In genomic region chr16:4133754-4134153, GRCm38 (mm10) we compare ENCODE assay signal across 25 mouse cellular contexts. TPM values are rescaled to one million over a fixed set of nuclear protein-coding genes. Genes with fewer than 3 reads are reported as not detected.
DNase-seq lines count a peak whose midpoint lies in the region; ATAC-seq lines count a peak whose summit lies in the region.
"Had no signal": no experiment of that assay in that cellular context is flagged by ENCODE, and none has a peak within 500 bp of the region (broad histone marks: within the 10 kb centered on the region; RNA-seq: fewer than 3 reads in every experiment).

No protein-coding gene starts in this region.

- H3K4me1 ChIP-seq in liver, embryonic 12.5 days = peaks cover 8% of the 10 kb centered on the region
- H3K4me1 ChIP-seq in hindbrain, embryonic 13.5 days (replicated peaks) = no peaks in the 10 kb centered on the region
- H3K4me1 ChIP-seq: embryonic facial prominence, embryonic 10.5 days; embryonic facial prominence, embryonic 13.5 days; forebrain, embryonic 12.5 days; forebrain, embryonic 15.5 days; heart, embryonic 10.5 days; hindbrain, embryonic 12.5 days had no signal

- no peak overlapping the region for H3K9ac ChIP-seq in liver, embryonic 12.5 days
- no peak overlapping the region for H3K9ac ChIP-seq in hindbrain, embryonic 13.5 days
- H3K9ac ChIP-seq: embryonic facial prominence, embryonic 13.5 days; forebrain, embryonic 12.5 days; forebrain, embryonic 15.5 days; hindbrain, embryonic 12.5 days had no signal

- no peaks in the 10 kb centered on the region for H3K27me3 ChIP-seq in liver, embryonic 12.5 days (replicated peaks)
- no peaks in the 10 kb centered on the region for H3K27me3 ChIP-seq in hindbrain, embryonic 13.5 days
- H3K27me3 ChIP-seq: embryonic facial prominence, embryonic 13.5 days; forebrain, embryonic 12.5 days; forebrain, embryonic 15.5 days; hindbrain, embryonic 12.5 days; Patski had no signal

- peaks cover 41% of the 10 kb centered on the region for H3K36me3 ChIP-seq in liver, embryonic 12.5 days
- H3K36me3 ChIP-seq in hindbrain, embryonic 13.5 days = peaks cover 25% of the 10 kb centered on the region

- no peak overlapping the region for H3K27ac ChIP-seq in liver, embryonic 12.5 days
- no peak overlapping the region for H3K27ac ChIP-seq in hindbrain, embryonic 13.5 days
- H3K27ac ChIP-seq: embryonic facial prominence, embryonic 10.5 days; embryonic facial prominence, embryonic 13.5 days; forebrain, embryonic 12.5 days; forebrain, embryonic 15.5 days; heart, adult 2 months; heart, embryonic 10.5 days; hindbrain, embryonic 12.5 days had no signal

- no peak overlapping the region for H3K4me2 ChIP-seq in liver, embryonic 12.5 days
- H3K4me2 ChIP-seq in hindbrain, embryonic 13.5 days = no peak overlapping the region
- H3K4me2 ChIP-seq: embryonic facial prominence, embryonic 13.5 days; forebrain, embryonic 12.5 days; forebrain, embryonic 15.5 days; hindbrain, embryonic 12.5 days had no signal

- H3K4me3 ChIP-seq in liver, embryonic 12.5 days = no peak overlapping the region
- no peak overlapping the region for H3K4me3 ChIP-seq in hindbrain, embryonic 13.5 days
- H3K4me3 ChIP-seq: embryonic facial prominence, embryonic 10.5 days; embryonic facial prominence, embryonic 13.5 days; erythroblast, embryonic 14.5 days; forebrain, embryonic 12.5 days; forebrain, embryonic 15.5 days; heart, adult 2 months; heart, embryonic 10.5 days; hindbrain, embryonic 12.5 days had no signal

- ATAC-seq in liver, embryonic 12.5 days = peak; percentile 47; the same call in 1 of the 2 replicates
- ATAC-seq in megakaryocyte progenitor cell, adult 5-6 weeks (replicated peaks; ENCODE audit: poor library complexity) = peak; percentile 55
- no peak for ATAC-seq in hindbrain, embryonic 13.5 days (ENCODE audit: low FRiP score)
- ATAC-seq: CD4-positive, CD25-positive, alpha-beta regulatory T cell, adult 4 months; forebrain, embryonic 15.5 days; hindbrain, embryonic 16.5 days; Patski had no signal

- H3K9me3 ChIP-seq in liver, embryonic 12.5 days (replicated peaks) = no peaks in the 10 kb centered on the region
- H3K9me3 ChIP-seq in hindbrain, embryonic 13.5 days = no peaks in the 10 kb centered on the region
- H3K9me3 ChIP-seq: embryonic facial prominence, embryonic 10.5 days; embryonic facial prominence, embryonic 13.5 days; forebrain, embryonic 12.5 days; forebrain, embryonic 15.5 days; heart, embryonic 10.5 days; hindbrain, embryonic 12.5 days had no signal

- intact Hi-C loops in left cerebral cortex, postnatal 36 days (cut with DNase I) = no loop called here

- DNase-seq in liver = no peak
- peak; percentile 15 for DNase-seq in c-Kit-positive CD71-positive TER-119-negative erythroid progenitor cells, embryonic 14.5 days (ENCODE audit: low read depth)
- no peak for DNase-seq in left cerebral cortex, postnatal 36 days (ENCODE audit: low spot score in 2 of 2)
- DNase-seq: adrenal gland, postnatal 10 days; adrenal gland, postnatal 36 days; cerebellum, adult 11 months; cerebellum, adult 2 months; cerebellum, adult 9-11 months; cerebellum, postnatal 25 days; embryo, embryonic 11 days; gastrocnemius, postnatal 25 days; heart, adult 2 months had no signal

- WGBS in liver, embryonic 12.5 days (ENCODE audit: insufficient replicate concordance) = 21% methylated on average over 1 of the region's 1 CpGs
- 100% methylated on average over 1 of the region's 1 CpGs for WGBS in hindbrain, embryonic 13.5 days

RNA-seq across cellular contexts. Expression of gene Trap1, which starts 56.1 kb away (rescaled TPM):
- 99.4 and 104 TPM in 2 replicates for polyA plus RNA-seq in liver, embryonic 12.5 days (2016; fragmentation: Nextera tagmentation; extraction: Ambion mirVana)
- total RNA-seq in megakaryocyte progenitor cell, adult 5-6 weeks (2015) = 89.6 and 94.3 TPM in 2 replicates
- 167 and 179 TPM in 2 replicates for total RNA-seq in megakaryocyte progenitor cell, adult 5-6 weeks (2017)
- 47.2 and 48.7 TPM in 2 replicates for polyA plus RNA-seq in hindbrain, embryonic 13.5 days (2015; fragmentation: Nextera tagmentation; extraction: Ambion mirVana)
- 10 to 100 TPM; 72.1 to 73.1 TPM for total RNA-seq in left cerebral cortex, postnatal 36 days (2021)
